Mouse (Mus musculus): ENCODE data around the gene Slc24a3. TPM values are rescaled to one million over a fixed set of nuclear protein-coding genes. Genes with fewer than 3 reads are reported as not detected.

Slc24a3 gene
- total and polyA plus RNA-seq, 3 experiments, result not detected

DNA sequence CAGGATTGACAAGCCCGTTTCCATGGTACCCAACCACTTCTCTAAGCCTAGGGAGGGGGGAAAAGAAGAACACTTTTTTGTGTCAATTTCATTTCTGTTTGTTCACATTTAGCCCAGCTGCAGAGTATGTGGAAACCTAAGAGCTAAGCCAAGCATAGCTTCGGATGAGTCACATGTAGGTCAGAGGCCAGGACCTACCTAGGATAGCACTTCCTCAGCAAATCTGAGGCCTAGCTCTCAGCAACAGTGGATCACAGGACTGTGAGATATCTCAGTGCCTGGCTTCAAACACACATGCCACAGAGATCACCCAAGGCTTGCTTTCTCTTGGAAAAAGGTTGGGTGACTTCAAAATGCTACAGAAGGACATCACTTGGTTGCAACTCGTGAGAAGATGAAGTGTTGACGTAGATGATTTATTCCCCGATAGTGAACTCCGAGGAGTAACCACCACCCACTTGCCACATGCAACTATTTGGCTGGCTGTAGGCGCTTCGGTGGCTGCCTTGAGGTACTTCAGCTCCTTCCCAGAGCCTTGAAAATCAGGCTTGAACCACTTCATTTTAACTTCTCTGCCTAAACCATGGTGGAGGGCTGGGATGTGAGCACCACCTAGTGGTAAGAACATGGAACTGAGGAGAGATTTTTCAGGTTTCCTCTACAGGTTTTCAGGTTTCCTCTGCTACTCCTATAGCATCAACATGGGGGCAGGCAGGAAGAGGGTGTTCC is 420.6 kb downstream of the Slc24a3 start:
- Histone ChIP-seq H3K79me2 (ENCODE audit: control insufficient read depth, insufficient read depth, low read length, poor library complexity) (no peaks in the 10 kb centered on the region), H3K36me3 (ENCODE audit: control insufficient read depth in 1 of 2, insufficient read depth in 2 of 2, low read length in 2 of 2) (no peaks in the 10 kb centered on the region), H3K4me1 (ENCODE audit: control insufficient read depth in 1 of 2, insufficient read depth in 2 of 2, low read length in 2 of 2) (no peaks in the 10 kb centered on the region), H3K27ac (ENCODE audit: control insufficient read depth, low read depth, low read length) (no peak overlapping the region), H3K9me3 (replicated peaks; ENCODE audit: insufficient read depth, low read length) (no peaks in the 10 kb centered on the region), H3K27me3 (ENCODE audit: control insufficient read depth in 1 of 2, insufficient read depth in 2 of 2, low read length in 2 of 2) (no peaks in the 10 kb centered on the region), H3K4me3 (ENCODE audit: control insufficient read depth in 1 of 2, insufficient read depth in 1 of 2, low read depth in 2 of 2, low read length in 2 of 2) (no peak overlapping the region), H3K9ac (ENCODE audit: control insufficient read depth, low read depth, low read length, poor library complexity, severe bottlenecking) (no peak overlapping the region)
- no peak for TF ChIP-seq BHLHE40 (IDR thresholded peaks at IDR 0.05; ENCODE audit: borderline replicate concordance, low read depth, low read length)
- no peak for TF ChIP-seq USF2 (IDR thresholded peaks at IDR 0.05; ENCODE audit: borderline replicate concordance in 1 of 2, insufficient read depth in 1 of 2, low read depth in 1 of 2, low read length in 2 of 2)
- TF ChIP-seq RCOR1 (IDR thresholded peaks at IDR 0.05; ENCODE audit: low read depth, low read length), result no peak
- TF ChIP-seq TBP (IDR thresholded peaks at IDR 0.05; ENCODE audit: low read depth, low read length), result no peak
- no peak for TF ChIP-seq TCF12 (IDR thresholded peaks at IDR 0.05; ENCODE audit: low read depth, low read length)
- no peak for TF ChIP-seq HCFC1 (IDR thresholded peaks at IDR 0.05; ENCODE audit: low read depth, low read length)
- no peak for TF ChIP-seq NRF1 (IDR thresholded peaks at IDR 0.05; ENCODE audit: insufficient read depth, low read depth, low read length, poor library complexity, severe bottlenecking)
- TF ChIP-seq JUND (IDR thresholded peaks at IDR 0.05; ENCODE audit: low read depth, low read length), result no peak
- no peak for TF ChIP-seq NELFE (IDR thresholded peaks at IDR 0.05; ENCODE audit: low read depth, low read length)
- no peak for TF ChIP-seq GABPA (IDR thresholded peaks at IDR 0.05; ENCODE audit: low read depth, low read length)
- peak; percentile 59 for TF ChIP-seq ZC3H11A (IDR thresholded peaks at IDR 0.05; ENCODE audit: low read depth, low read length)
- no peak for TF ChIP-seq UBTF (IDR thresholded peaks at IDR 0.05; ENCODE audit: borderline replicate concordance, insufficient read depth, low read depth, low read length)
- peak; percentile 66 to 81 (median 74) for TF ChIP-seq CTCF (IDR thresholded peaks at IDR 0.05 in 2 of 3, conservative IDR thresholded peaks at IDR 0.05 in 1 of 3; ENCODE audit: control insufficient read depth in 1 of 3, insufficient read depth in 1 of 3, low read depth in 2 of 3, low read length in 3 of 3, poor library complexity in 1 of 3, severe bottlenecking in 1 of 3)
- no peak for TF ChIP-seq SIN3A (IDR thresholded peaks at IDR 0.05; ENCODE audit: low read length)
- TF ChIP-seq SMC3 (IDR thresholded peaks at IDR 0.05; ENCODE audit: low read depth, low read length), result peak; percentile 69
- TF ChIP-seq POLR2AphosphoS2 (IDR thresholded peaks at IDR 0.05; ENCODE audit: low read length), result no peak
- no peak for TF ChIP-seq MYC (IDR thresholded peaks at IDR 0.05; ENCODE audit: low read depth, low read length)
- no peak for TF ChIP-seq E2F4 (IDR thresholded peaks at IDR 0.05; ENCODE audit: borderline replicate concordance, low read depth, low read length)
- TF ChIP-seq CHD2 (IDR thresholded peaks at IDR 0.05; ENCODE audit: low read length), result no peak
- no peak for TF ChIP-seq EP300 (IDR thresholded peaks at IDR 0.05; ENCODE audit: low read depth in 1 of 2, low read length in 2 of 2)
- TF ChIP-seq CHD1 (IDR thresholded peaks at IDR 0.05; ENCODE audit: low read depth, low read length), result no peak
- no peak for TF ChIP-seq POLR2AphosphoS5 (IDR thresholded peaks at IDR 0.05; ENCODE audit: borderline replicate concordance, low read depth, low read length)
- TF ChIP-seq GATA1 (IDR thresholded peaks at IDR 0.05; ENCODE audit: low read depth, low read length), result no peak
- TF ChIP-seq MEF2A (IDR thresholded peaks at IDR 0.05; ENCODE audit: extremely low read depth, insufficient replicate concordance, low read depth, low read length, poor library complexity, severe bottlenecking), result no peak
- no peak for TF ChIP-seq ZKSCAN1 (IDR thresholded peaks at IDR 0.05; ENCODE audit: low read depth, low read length)
- peak; percentile 85 for TF ChIP-seq RAD21 (IDR thresholded peaks at IDR 0.05; ENCODE audit: low read depth, low read length)
- TF ChIP-seq ELF1 (IDR thresholded peaks at IDR 0.05; ENCODE audit: low read depth, low read length), result no peak
- TF ChIP-seq MAX (IDR thresholded peaks at IDR 0.05; ENCODE audit: low read length), result no peak
- TF ChIP-seq MAFK (IDR thresholded peaks at IDR 0.05; ENCODE audit: borderline replicate concordance, low read depth, low read length), result no peak
- no peak for TF ChIP-seq MAZ (IDR thresholded peaks at IDR 0.05; ENCODE audit: low read depth, low read length)
- no peak for TF ChIP-seq MYB (IDR thresholded peaks at IDR 0.05; ENCODE audit: low read depth, low read length)
- TF ChIP-seq TAL1 (IDR thresholded peaks at IDR 0.05; ENCODE audit: low read length), result no peak
- no peak for TF ChIP-seq POLR2A (IDR thresholded peaks at IDR 0.05; ENCODE audit: control insufficient read depth in 1 of 2, insufficient read depth in 1 of 2, low read depth in 1 of 2, low read length in 2 of 2, poor library complexity in 1 of 2)
- no peak for TF ChIP-seq ETS1 (IDR thresholded peaks at IDR 0.05; ENCODE audit: low read depth, low read length)
- peak; percentile 43 for DNase-seq (ENCODE audit: low read depth, low spot score)
